ENCODE assay signal across 8 mouse cellular contexts in genomic region chr12:3808396-3808981, GRCm38 (mm10). TPM values are rescaled to one million over a fixed set of nuclear protein-coding genes. Genes with fewer than 3 reads are reported as not detected.
DNase-seq lines count a peak whose midpoint lies in the region; ATAC-seq and TF ChIP-seq lines count a peak whose summit lies in the region.

No protein-coding gene starts in this region.

- TF ChIP-seq EP300 in liver, postnatal 0 days (IDR thresholded peaks at IDR 0.05; ENCODE audit: low read depth): no peak

- H3K4me2 ChIP-seq in intestine, embryonic 14.5 days (ENCODE audit: low read length): peak overlapping the region; percentile 80
- H3K4me2 ChIP-seq in liver, postnatal 0 days (ENCODE audit: low read depth, low read length): peak overlapping the region; percentile 86

- TF ChIP-seq CTCF in liver, postnatal 0 days (IDR thresholded peaks at IDR 0.05; ENCODE audit: low read depth): no peak

- WGBS in forebrain, embryonic 10.5 days: 5% methylated on average over 10 of the region's 10 CpGs
- WGBS in intestine, embryonic 14.5 days: 9% methylated on average over 10 of the region's 10 CpGs
- WGBS in liver, postnatal 0 days (ENCODE audit: insufficient replicate concordance): 29% methylated on average over 10 of the region's 10 CpGs

- H3K9me3 ChIP-seq in forebrain, embryonic 10.5 days: no peaks in the 10 kb centered on the region
- no peaks in the 10 kb centered on the region for H3K9me3 ChIP-seq in intestine, embryonic 14.5 days (ENCODE audit: control insufficient read depth, low read length)
- no peaks in the 10 kb centered on the region for H3K9me3 ChIP-seq in liver, postnatal 0 days (ENCODE audit: low read length)

- H3K4me1 ChIP-seq in forebrain, embryonic 10.5 days: peaks cover 60% of the 10 kb centered on the region
- H3K4me1 ChIP-seq in intestine, embryonic 14.5 days (replicated peaks; ENCODE audit: control insufficient read depth, insufficient read depth, low read length): peaks cover 49% of the 10 kb centered on the region
- H3K4me1 ChIP-seq in liver, postnatal 0 days (ENCODE audit: insufficient read depth): peaks cover 35% of the 10 kb centered on the region

- no peaks in the 10 kb centered on the region for H3K36me3 ChIP-seq in forebrain, embryonic 10.5 days (replicated peaks)
- H3K36me3 ChIP-seq in intestine, embryonic 14.5 days (ENCODE audit: control insufficient read depth, insufficient read depth, low read length): peaks cover 3% of the 10 kb centered on the region; the same call in 1 of the 2 replicates
- H3K36me3 ChIP-seq in liver, postnatal 0 days (replicated peaks; ENCODE audit: insufficient read depth, low read length): no peaks in the 10 kb centered on the region

- DNase-seq in CD4-positive, CD25-positive, alpha-beta regulatory T cell, adult 2 months (ENCODE audit: low read depth, low spot score): peak; percentile 24
- peak; percentile 29 for DNase-seq in 416B (ENCODE audit: low read depth)
- no peak for DNase-seq in forebrain, embryonic 10.5 days (ENCODE audit: extremely low spot score, low spot score)
- no peak for DNase-seq in intestine, embryonic 14.5 days (ENCODE audit: low spot score)
- DNase-seq in liver, postnatal 0 days: peak; percentile 46
- DNase-seq in testis, postnatal 14 days (ENCODE audit: low spot score): peak; percentile 70
- no peak for DNase-seq in layer of hippocampus, adult 18-20 months (ENCODE audit: low spot score in 2 of 2)

- peak overlapping the region; percentile 86 for H3K9ac ChIP-seq in intestine, embryonic 14.5 days (ENCODE audit: low read length)
- H3K9ac ChIP-seq in liver, postnatal 0 days (replicated peaks): peak overlapping the region; percentile 83; the same call in 1 of the 2 replicates

- H3K27ac ChIP-seq in forebrain, embryonic 10.5 days: peak overlapping the region; percentile 92
- H3K27ac ChIP-seq in intestine, embryonic 14.5 days (ENCODE audit: low read depth): peak overlapping the region; percentile 94
- H3K27ac ChIP-seq in liver, postnatal 0 days (ENCODE audit: low read depth): peak overlapping the region; percentile 88

- peak overlapping the region; percentile 82 for H3K4me3 ChIP-seq in forebrain, embryonic 10.5 days
- peak overlapping the region; percentile 66 for H3K4me3 ChIP-seq in intestine, embryonic 14.5 days (ENCODE audit: low read depth, low read length)
- peak overlapping the region; percentile 67 for H3K4me3 ChIP-seq in liver, postnatal 0 days (ENCODE audit: low read depth, low read length)

- no peak for ATAC-seq in CD4-positive, CD25-positive, alpha-beta regulatory T cell, adult 4 months
- ATAC-seq in intestine, embryonic 14.5 days (replicated peaks; ENCODE audit: low FRiP score, low TSS enrichment, low read depth): peak; percentile 10
- peak; percentile 16; the same call in 1 of the 2 replicates for ATAC-seq in liver, postnatal 0 days

- H3K27me3 ChIP-seq in forebrain, embryonic 10.5 days (ENCODE audit: poor library complexity, severe bottlenecking): peaks cover 68% of the 10 kb centered on the region
- no peaks in the 10 kb centered on the region for H3K27me3 ChIP-seq in intestine, embryonic 14.5 days (replicated peaks; ENCODE audit: control insufficient read depth, insufficient read depth, low read length)
- H3K27me3 ChIP-seq in liver, postnatal 0 days (ENCODE audit: insufficient read depth, low read length): no peaks in the 10 kb centered on the region

RNA-seq across cellular contexts. Expression of gene Dnmt3a, which starts 2.7 kb away (rescaled TPM):
- 10 to 100 TPM; 27.3 to 27.4 TPM for polyA plus RNA-seq in CD4-positive, CD25-positive, alpha-beta regulatory T cell, adult 4 months (2017; shearing (Covaris generic))
- polyA plus RNA-seq in forebrain, embryonic 10.5 days (2016; fragmentation: Nextera tagmentation; extraction: Ambion mirVana): 117 and 119 TPM in 2 replicates
- 63.4 and 69.3 TPM in 2 replicates for polyA plus RNA-seq in intestine, embryonic 14.5 days (2014; fragmentation: Nextera tagmentation; extraction: Ambion mirVana)
- polyA plus RNA-seq in liver, postnatal 0 days (2015; fragmentation: Nextera tagmentation; extraction: Ambion mirVana): 21.0 and 24.3 TPM in 2 replicates
- 10 to 100 TPM; 65.3 to 69.4 TPM for total RNA-seq in layer of hippocampus, adult 18-20 months (2021)

Comparison
In these comparisons a context has a peak if more than half of its experiments do, and no peak if none do; other contexts are left out.
1. DNase-seq: peak in CD4-positive, CD25-positive, alpha-beta regulatory T cell, adult 2 months (single experiment), 416B (single experiment), liver, postnatal 0 days (single experiment) and testis, postnatal 14 days (single experiment); none in forebrain, embryonic 10.5 days (single experiment), intestine, embryonic 14.5 days (single experiment) and layer of hippocampus, adult 18-20 months (0 of 2).
2. Peak in every context shown above with its lines, with median percentiles within 50 percentile points of each other: H3K27ac ChIP-seq and H3K4me3 ChIP-seq.